23 mouse cellular contexts compared by ENCODE assay signal in the genomic region with DNA sequence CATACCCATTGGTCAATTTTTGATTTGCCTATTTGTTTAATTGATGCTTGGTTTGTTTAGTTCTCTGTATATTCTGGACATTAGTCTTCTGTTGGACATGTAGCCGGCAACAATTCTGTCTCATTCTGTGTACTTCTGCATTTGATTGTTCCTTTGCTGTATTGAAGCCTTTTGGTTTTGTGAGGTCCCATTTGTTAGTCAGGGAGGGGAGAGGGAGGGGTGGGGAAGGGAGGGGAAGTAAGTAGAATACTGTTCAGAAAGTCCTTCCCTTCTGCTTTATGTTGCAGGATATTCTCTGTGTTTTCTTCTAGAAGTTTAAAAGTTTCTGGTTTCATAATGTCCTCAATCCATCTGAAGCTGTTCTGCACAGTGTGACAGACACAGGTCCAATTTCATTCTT. TPM values are rescaled to one million over a fixed set of nuclear protein-coding genes. Genes with fewer than 3 reads are reported as not detected.
DNase-seq lines count a peak whose midpoint lies in the region; ATAC-seq and TF ChIP-seq lines count a peak whose summit lies in the region.
"Had no signal": no experiment of that assay in that cellular context is flagged by ENCODE, and none has a peak within 500 bp of the region (broad histone marks: within the 10 kb centered on the region; RNA-seq: fewer than 3 reads in every experiment).

No protein-coding gene starts in this region.

- H3K4me3 ChIP-seq in stomach, postnatal 0 days (ENCODE audit: low read depth, low read length) = no peak overlapping the region
- H3K4me3 ChIP-seq: embryonic facial prominence, embryonic 13.5 days; embryonic facial prominence, embryonic 15.5 days; erythroblast, embryonic 14.5 days; forebrain, embryonic 10.5 days; forebrain, embryonic 12.5 days had no signal

- H3K9ac ChIP-seq in stomach, postnatal 0 days (ENCODE audit: low read length) = no peak overlapping the region
- H3K9ac ChIP-seq: embryonic facial prominence, embryonic 13.5 days; embryonic facial prominence, embryonic 15.5 days; forebrain, embryonic 12.5 days had no signal

- no peak for DNase-seq in lung, postnatal 4 days
- no peak for DNase-seq in stomach, postnatal 0 days (ENCODE audit: low spot score)
- no peak for DNase-seq in layer of hippocampus, adult 9-11 months
- DNase-seq: adrenal gland, adult 8-10 months; adrenal gland, postnatal 14 days; adrenal gland, postnatal 36 days; cerebellum, adult 11-12 months; cerebellum, adult 2 months; cerebellum, adult 9-10 months; cerebellum, postnatal 10 days; cerebellum, postnatal 25 days; embryo, embryonic 11 days had no signal

- no peak for TF ChIP-seq CTCF in stomach, postnatal 0 days (IDR thresholded peaks at IDR 0.05; ENCODE audit: low read depth)

- no peaks in the 10 kb centered on the region for H3K9me3 ChIP-seq in stomach, postnatal 0 days (ENCODE audit: control insufficient read depth, low read length)
- H3K9me3 ChIP-seq: embryonic facial prominence, embryonic 13.5 days; embryonic facial prominence, embryonic 15.5 days; forebrain, embryonic 10.5 days; forebrain, embryonic 12.5 days had no signal

- H3K27ac ChIP-seq in stomach, postnatal 0 days (replicated peaks) = no peak overlapping the region
- H3K27ac ChIP-seq: embryonic facial prominence, embryonic 13.5 days; embryonic facial prominence, embryonic 15.5 days; forebrain, embryonic 10.5 days; forebrain, embryonic 12.5 days had no signal

- TF ChIP-seq EP300 in stomach, postnatal 0 days (optimal IDR thresholded peaks at IDR 0.05) = no peak

- WGBS in stomach, postnatal 0 days = 59% methylated on average over 1 of the region's 1 CpGs

- no peaks in the 10 kb centered on the region for H3K27me3 ChIP-seq in stomach, postnatal 0 days (ENCODE audit: control insufficient read depth, insufficient read depth, low read length)
- H3K27me3 ChIP-seq: embryonic facial prominence, embryonic 13.5 days; embryonic facial prominence, embryonic 15.5 days; forebrain, embryonic 12.5 days had no signal

- no peaks in the 10 kb centered on the region for H3K36me3 ChIP-seq in stomach, postnatal 0 days (ENCODE audit: control insufficient read depth, insufficient read depth, low read length)
- H3K36me3 ChIP-seq: embryonic facial prominence, embryonic 13.5 days; embryonic facial prominence, embryonic 15.5 days; forebrain, embryonic 10.5 days; forebrain, embryonic 12.5 days had no signal

- H3K4me2 ChIP-seq in stomach, postnatal 0 days (replicated peaks; ENCODE audit: low read depth) = no peak overlapping the region
- H3K4me2 ChIP-seq: embryonic facial prominence, embryonic 13.5 days; embryonic facial prominence, embryonic 15.5 days; forebrain, embryonic 12.5 days had no signal

- H3K4me1 ChIP-seq in stomach, postnatal 0 days (replicated peaks; ENCODE audit: control insufficient read depth, insufficient read depth) = no peaks in the 10 kb centered on the region
- H3K4me1 ChIP-seq: embryonic facial prominence, embryonic 13.5 days; embryonic facial prominence, embryonic 15.5 days; forebrain, embryonic 10.5 days; forebrain, embryonic 12.5 days had no signal

- ATAC-seq in granulocyte monocyte progenitor cell, adult 5-6 weeks (replicated peaks; ENCODE audit: poor library complexity, severe bottlenecking) = peak; percentile 67
- peak; percentile 47; the same call in 1 of the 2 replicates for ATAC-seq in megakaryocyte, adult 5-6 weeks (ENCODE audit: poor library complexity, severe bottlenecking)
- no peak for ATAC-seq in stomach, postnatal 0 days (ENCODE audit: low FRiP score, low TSS enrichment)
- ATAC-seq: activated CD4-positive, CD25-positive, alpha-beta regulatory T cell, adult 4 months; forebrain, embryonic 14.5 days; forebrain, embryonic 16.5 days; Patski had no signal

RNA-seq across cellular contexts. Expression of a gene that starts 34.7 kb away (rescaled TPM):
- 5.0 and 12.6 TPM in 2 replicates for total RNA-seq in granulocyte monocyte progenitor cell, adult 5-6 weeks (2014; fragmentation: Nextera tagmentation)
- 17.1 and 21.7 TPM in 2 replicates for total RNA-seq in granulocyte monocyte progenitor cell, adult 5-6 weeks (2017)
- total RNA-seq in megakaryocyte, adult 5-6 weeks (2015) = 11.9 and 12.3 TPM in 2 replicates
- total RNA-seq in megakaryocyte, adult 5-6 weeks (2017) = 12.4 and 15.9 TPM in 2 replicates
- polyA plus RNA-seq in stomach, postnatal 0 days (2015; fragmentation: Nextera tagmentation; extraction: Ambion mirVana) = 10.1 and 10.2 TPM in 2 replicates
